Mouse (Mus musculus) right cerebral cortex, adult 2 months (tissue): ENCODE data around the gene Hist1h4d.

Experiments used
- DNase-seq, 2 experiments: peaks; one replicate each; pipeline ENCODE4 v3.0.0; 2021 to 2022; ENCODE audit warnings: low spot score in 2 of 2

Hist1h4d gene

GRCm38 (mm10) chr13:23593051-23593770 is 11.8 kb downstream of the Hist1h4d start:
- no peak for DNase-seq

- DNase-seq: no peak
These were observed 13.8 kb downstream of the Hist1h4d start for GRCm38 (mm10) chr13:23595185-23595584.

- DNase-seq: no peak
These were observed 14.4 kb downstream of the Hist1h4d start for GRCm38 (mm10) chr13:23595622-23596372.

GRCm38 (mm10) chr13:23597957-23598356 is 16.6 kb downstream of the Hist1h4d start:
- peak; percentile 65 to 83 for DNase-seq

GRCm38 (mm10) chr13:23603182-23603699 is 21.8 kb downstream of the Hist1h4d start:
- no peak for DNase-seq

GRCm38 (mm10) chr13:23604452-23604851 is 23.1 kb downstream of the Hist1h4d start:
- DNase-seq: no peak

- no peak for DNase-seq
These were observed 23.7 kb downstream of the Hist1h4d start for GRCm38 (mm10) chr13:23605052-23605451.

- no peak for DNase-seq
These were observed 27.8 kb downstream of the Hist1h4d start for GRCm38 (mm10) chr13:23609209-23609608.

- DNase-seq: no peak
These were observed 28.4 kb downstream of the Hist1h4d start for GRCm38 (mm10) chr13:23609844-23610243.

- DNase-seq: no peak
These were observed 29.0 kb downstream of the Hist1h4d start for GRCm38 (mm10) chr13:23610393-23610792.

- no peak for DNase-seq
These were observed 30.2 kb downstream of the Hist1h4d start for GRCm38 (mm10) chr13:23611638-23612037.

GRCm38 (mm10) chr13:23620056-23620732 is 38.8 kb downstream of the Hist1h4d start:
- peak in 1 of 2 experiments; percentile 6 for DNase-seq

GRCm38 (mm10) chr13:23620733-23621531 is 39.5 kb downstream of the Hist1h4d start, which contains the start of gene Hist1h2be:
Hist1h2be (minus strand) TSS chr13:23621124.
- peak; percentile 71 to 84 for DNase-seq

- peak; percentile 67 to 75 for DNase-seq
These were observed 40.3 kb downstream of the Hist1h4d start for GRCm38 (mm10) chr13:23621532-23622174.

- peak; percentile 84 to 88 for DNase-seq
These were observed 40.8 kb downstream of the Hist1h4d start, which contains the start of gene Hist1h1e for GRCm38 (mm10) chr13:23622175-23622671. Hist1h1e (minus strand) TSS chr13:23622558.

- no peak for DNase-seq
These were observed 41.6 kb downstream of the Hist1h4d start for GRCm38 (mm10) chr13:23622861-23623450.

- no peak for DNase-seq
These were observed 49.3 kb downstream of the Hist1h4d start for GRCm38 (mm10) chr13:23630653-23631052.
